Mouse (Mus musculus): ENCODE measurements around the gene Ubl4a.
A peak's percentile ranks its signal among the peaks of the same experiment; 100 is the strongest.
"Not testable (repeated sequence)": the region's sequence is repeated elsewhere in the genome, so short reads cannot be mapped to it uniquely, and the experiment has no call there.

The Ubl4a gene

GRCm38 (mm10) chrX:74372888-74373549 lies at the start of gene Ubl4a, which contains the start of gene Slc10a3:
Ubl4a (minus strand) TSS chrX:74373218.
Slc10a3 (minus strand) TSS chrX:74373349.
- peak; percentile 79 to 87 for DNase-seq (ENCODE audit: low spot score in 2 of 2)

DNA sequence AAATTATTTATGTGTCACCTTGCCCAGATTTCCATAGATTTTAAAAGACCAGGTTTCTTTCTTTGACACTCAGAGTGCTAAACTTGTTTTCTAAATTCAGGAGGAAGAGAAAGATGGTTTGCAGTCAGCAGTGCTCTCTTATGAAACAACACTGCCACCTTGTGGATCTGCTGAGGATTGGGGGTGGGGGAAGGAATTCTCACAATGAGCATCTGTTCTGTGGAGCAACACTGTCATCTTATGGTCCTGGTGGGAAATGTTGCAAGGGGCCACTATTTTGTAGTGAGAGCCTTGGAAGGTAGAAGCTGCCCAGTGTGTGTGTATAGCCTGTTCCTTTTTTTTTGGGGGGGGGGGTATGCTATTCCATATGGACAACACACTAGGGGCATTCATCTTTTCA lies 40.4 kb upstream of the Ubl4a start:
- DNase-seq (ENCODE audit: low spot score in 2 of 2) = peak in 1 of 2 experiments; percentile 41

- DNase-seq (ENCODE audit: low spot score in 2 of 2) = no peak
These were observed 35.3 kb upstream of the Ubl4a start for GRCm38 (mm10) chrX:74408340-74408739.

DNA sequence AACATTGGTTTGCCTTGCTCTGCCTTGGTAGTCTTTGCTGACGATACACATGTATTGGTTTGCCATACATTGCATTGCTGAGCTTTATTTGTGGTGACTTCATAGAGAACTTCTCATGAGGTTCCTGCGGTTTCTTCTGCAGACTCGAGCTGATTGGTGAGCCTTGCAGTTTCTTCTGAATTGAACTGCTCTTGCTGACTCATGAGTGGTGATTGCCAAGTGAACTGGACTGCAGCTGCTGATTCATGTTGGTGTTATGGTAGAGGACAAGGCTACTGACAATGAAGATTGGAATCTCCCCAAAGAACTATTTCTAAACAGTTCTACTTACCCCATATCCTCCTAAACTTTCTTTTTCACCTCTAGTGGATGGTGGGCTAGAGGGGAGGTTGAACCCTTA lies 27.1 kb upstream of the Ubl4a start:
- no peak for DNase-seq (ENCODE audit: low spot score in 2 of 2)

DNA sequence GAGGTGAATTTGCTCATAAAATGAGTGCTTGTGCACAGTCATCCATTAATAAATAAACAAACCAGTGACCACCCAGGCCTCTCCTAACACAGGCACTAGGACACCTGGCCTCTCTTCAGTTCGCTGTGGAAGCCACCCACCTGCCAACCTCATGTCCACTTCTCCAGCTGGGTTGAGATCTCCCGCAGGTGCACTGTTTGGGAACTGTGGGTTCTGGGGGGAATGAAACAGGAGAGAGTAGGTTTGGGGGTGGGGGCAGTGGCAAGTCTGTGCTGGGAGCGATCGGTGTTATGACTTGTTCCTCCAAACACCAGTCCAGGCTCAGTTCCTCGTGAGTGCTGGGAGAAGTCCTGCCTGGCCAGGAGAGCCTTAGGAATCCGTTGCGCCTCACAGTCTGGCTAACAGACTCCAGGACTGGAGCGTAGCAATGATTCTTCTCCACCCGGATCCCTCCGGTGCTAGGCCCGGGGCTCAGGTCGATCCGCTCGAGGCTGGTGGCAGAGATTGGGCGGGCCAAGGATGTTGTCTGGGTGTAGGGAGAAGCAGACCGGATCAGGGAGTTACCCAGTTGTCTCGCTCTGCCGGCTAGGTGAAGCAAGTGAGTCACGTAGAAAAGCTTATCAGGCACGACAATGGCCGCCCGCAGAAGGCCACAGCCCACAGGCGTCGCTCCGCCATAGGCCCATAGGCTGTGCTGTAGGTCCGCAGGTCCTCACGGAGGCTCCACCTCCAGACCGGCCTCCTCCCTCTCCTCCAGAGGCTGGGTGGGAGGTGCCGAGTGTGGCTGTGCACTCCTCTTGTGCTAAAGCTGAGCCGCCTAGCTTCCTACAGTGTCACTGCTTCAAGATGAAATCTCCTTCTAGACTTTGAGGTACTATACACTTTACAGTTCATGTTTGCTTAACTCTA lies 19.8 kb upstream of the Ubl4a start, which contains the start of the genes Fam3a and Ikbkg:
Gene Fam3a (minus strand): TSS at position 738 of the 909 bp plus-strand sequence.
Gene Ikbkg (plus strand): TSS at position 756 of the 909 bp plus-strand sequence.
- DNase-seq (ENCODE audit: low spot score in 2 of 2) = peak; percentile 78 to 79

DNA sequence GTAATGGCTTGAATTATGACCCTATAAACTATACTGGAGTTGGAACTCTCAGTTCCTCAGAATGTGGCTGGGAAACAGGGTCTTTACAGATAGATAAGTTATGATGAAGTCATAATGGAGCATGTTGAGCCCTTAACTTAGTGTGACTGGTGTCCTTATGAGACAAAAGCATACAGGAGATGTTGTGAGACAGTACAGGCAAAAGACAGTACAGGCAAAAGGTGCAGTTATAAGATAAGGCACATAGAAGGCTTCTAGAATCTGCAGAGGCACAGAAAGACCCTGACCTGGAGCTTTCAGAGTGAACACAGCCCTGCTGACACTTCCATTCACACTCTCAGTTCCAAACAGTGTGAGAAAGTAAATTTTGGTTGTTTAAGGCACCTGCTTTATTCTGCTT lies 15.1 kb upstream of the Ubl4a start:
- DNase-seq (ENCODE audit: low spot score in 2 of 2) = no peak

- no peak for DNase-seq (ENCODE audit: low spot score in 2 of 2)
These were observed 11.4 kb upstream of the Ubl4a start for GRCm38 (mm10) chrX:74384451-74384850.

- DNase-seq (ENCODE audit: low spot score in 2 of 2) = peak; percentile 65 to 72
These were observed 4.7 kb downstream of the Ubl4a start for GRCm38 (mm10) chrX:74368209-74368909.

- no peak for DNase-seq (ENCODE audit: low spot score in 2 of 2)
These were observed 5.5 kb downstream of the Ubl4a start for GRCm38 (mm10) chrX:74367512-74367911.

DNA sequence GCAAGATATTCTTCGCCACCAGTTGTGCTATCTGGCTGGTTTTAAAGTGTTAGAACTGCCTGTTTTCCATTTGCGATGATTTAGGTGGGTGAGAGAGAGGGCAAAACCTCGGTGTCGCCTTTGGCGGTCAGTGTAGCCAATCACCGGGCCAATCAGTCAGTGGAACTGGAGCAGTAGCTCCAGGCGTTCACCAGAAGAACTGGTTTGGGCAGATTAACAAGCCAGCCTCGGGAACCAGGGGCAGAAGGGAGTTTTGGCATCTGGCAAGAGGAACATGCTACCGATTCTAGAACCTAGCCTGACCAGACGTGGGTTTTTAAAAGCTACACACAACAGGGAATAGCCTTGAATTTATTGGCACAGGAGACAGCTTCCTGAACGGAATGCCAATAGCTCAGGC lies 13.8 kb downstream of the Ubl4a start:
- DNase-seq (ENCODE audit: low spot score in 2 of 2) = no peak

- DNase-seq (ENCODE audit: low spot score in 2 of 2) = not testable (repeated sequence)
These were observed 15.9 kb downstream of the Ubl4a start for GRCm38 (mm10) chrX:74357069-74357468.

DNA sequence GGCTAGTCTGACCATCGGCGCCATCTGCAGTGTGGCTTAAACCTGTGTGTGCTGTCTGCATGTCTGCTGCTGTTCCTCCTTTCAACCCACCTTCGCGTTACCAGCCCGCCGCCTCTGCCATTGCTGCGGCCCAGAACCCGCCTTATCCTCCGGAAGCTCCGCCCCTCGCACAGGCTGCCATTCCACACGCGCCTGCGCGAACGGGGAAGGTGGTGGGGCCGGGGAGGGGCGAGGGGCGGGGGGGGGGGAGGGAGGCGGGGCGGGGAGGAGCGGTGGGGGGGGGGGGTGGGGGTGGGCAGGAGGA lies 19.6 kb downstream of the Ubl4a start, which contains the start of gene Lage3:
Gene Lage3 (minus strand): TSS at position 152 of the 304 bp plus-strand sequence.
- peak; percentile 71 to 72 for DNase-seq (ENCODE audit: low spot score in 2 of 2)

DNA sequence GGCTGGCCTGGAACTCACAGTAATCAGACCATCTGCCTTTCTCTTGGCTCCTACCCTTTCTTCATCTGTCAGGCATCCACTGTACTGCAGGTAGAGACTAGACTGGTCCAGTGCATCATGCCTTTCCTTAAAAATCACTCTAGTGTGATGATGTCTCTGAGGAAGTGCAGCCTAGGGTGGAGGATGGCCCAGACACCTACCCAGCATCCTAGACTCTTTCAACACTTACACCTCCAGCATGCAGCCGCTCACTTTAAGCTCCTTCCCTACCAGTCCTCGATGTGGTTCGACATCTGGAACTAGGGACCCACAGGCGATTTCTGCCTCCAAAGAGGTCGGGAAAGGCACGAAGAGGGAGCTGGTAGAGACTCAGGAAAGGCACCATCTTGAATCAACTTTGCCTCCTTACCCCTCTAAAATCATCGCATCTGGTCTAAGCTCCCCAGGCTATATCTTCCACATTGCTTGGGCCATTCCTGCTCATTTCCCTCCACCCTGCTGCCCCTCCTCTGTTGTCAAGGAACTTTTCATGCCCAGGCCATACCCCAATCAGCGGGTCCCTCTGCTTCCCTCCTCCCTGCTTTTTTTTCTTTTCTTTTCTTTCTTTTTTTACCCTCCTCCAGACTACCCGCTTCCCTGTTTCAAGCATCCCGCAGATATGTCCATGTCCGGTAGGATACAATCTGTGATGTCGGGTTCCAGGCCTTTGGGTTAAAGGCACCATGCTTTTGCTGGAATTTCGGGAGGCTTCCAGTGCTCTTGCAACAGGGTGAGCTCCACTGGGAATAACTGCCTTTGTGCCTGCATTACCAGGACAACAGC lies 20.2 kb downstream of the Ubl4a start:
- no peak for DNase-seq (ENCODE audit: low spot score in 2 of 2)

DNA sequence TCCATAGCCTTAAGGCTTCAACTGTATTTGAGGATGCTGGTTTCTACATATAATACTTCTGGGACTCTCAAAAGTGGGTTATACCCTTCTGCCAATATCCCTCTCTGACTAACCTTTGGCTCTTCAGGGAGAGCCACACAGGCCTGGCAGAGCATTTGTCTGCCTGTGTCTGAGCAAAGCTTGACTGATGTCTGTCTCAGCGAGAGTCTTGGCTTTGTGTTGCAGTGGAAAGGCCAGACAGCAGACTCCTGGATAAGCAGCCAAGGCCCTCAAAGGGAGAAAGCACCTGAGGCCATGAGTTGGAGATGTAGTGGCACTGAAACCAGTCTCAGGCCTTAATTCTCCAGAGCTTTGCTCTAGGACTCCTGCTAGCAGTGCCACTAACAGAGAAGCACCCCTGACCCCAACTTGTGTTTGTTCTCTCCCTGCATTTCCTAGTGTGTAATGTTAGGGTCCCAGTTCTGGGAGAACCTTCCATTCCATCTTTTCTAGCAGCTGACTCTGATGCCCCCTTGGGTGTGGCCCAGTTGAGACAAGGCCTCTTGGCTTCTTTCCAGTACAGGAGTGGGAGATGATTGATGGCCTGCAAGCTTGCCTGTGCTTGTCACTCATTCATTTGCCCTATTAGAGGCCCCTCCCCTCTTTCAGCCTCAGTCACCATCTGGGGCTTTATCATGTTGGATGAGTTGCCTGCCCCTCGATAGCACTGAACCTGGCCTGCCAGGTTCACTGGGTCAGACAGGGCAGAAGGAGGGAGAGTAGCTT lies 42.7 kb downstream of the Ubl4a start:
- DNase-seq (ENCODE audit: low spot score in 2 of 2) = no peak

- no peak for DNase-seq (ENCODE audit: low spot score in 2 of 2)
These were observed 43.8 kb downstream of the Ubl4a start for GRCm38 (mm10) chrX:74329215-74329671.

GRCm38 (mm10) chrX:74328725-74329161 lies 44.3 kb downstream of the Ubl4a start, which contains the start of gene Plxna3:
Plxna3 (plus strand) TSS chrX:74329066.
- DNase-seq (ENCODE audit: low spot score in 2 of 2) = peak; percentile 68 to 75

Data from urinary bladder, postnatal 4 days (tissue).